Mouse (Mus musculus): ENCODE results near the gene 2310022A10Rik.

Gene 2310022A10Rik

DNA sequence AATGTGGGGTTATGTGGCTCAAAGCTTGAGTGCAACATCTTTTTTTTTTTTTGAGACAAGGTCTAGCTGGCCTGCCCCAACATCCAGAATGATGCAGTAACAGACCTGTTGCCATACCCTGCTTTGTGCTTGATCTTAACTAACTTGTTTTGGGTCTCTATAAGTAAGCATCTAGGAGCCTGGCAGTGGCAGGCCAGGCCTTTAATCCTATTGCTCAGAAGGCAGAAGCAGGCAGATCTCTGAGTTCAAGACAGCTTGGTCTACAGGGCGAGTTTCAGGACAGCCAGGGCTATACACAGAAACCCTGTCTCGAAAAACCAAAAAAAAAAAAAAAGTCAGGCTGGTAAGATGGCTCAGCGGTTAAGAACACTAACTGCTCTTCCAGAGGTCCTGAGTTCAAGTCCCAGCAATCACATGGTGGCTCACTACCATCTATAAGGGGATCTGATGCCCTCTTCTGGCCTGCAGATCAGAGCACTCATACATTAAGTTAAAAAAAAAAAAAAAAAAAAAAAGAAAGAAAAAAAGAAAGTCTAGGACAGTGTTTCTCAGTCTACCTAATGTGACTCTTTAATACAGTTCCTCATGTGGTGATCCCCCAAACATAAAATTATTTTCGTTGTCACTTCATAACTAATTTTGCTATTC, 37.7 kb downstream of the 2310022A10Rik start:
- in situ Hi-C loops (cut with MboI, MseI): no loop called here

DNA sequence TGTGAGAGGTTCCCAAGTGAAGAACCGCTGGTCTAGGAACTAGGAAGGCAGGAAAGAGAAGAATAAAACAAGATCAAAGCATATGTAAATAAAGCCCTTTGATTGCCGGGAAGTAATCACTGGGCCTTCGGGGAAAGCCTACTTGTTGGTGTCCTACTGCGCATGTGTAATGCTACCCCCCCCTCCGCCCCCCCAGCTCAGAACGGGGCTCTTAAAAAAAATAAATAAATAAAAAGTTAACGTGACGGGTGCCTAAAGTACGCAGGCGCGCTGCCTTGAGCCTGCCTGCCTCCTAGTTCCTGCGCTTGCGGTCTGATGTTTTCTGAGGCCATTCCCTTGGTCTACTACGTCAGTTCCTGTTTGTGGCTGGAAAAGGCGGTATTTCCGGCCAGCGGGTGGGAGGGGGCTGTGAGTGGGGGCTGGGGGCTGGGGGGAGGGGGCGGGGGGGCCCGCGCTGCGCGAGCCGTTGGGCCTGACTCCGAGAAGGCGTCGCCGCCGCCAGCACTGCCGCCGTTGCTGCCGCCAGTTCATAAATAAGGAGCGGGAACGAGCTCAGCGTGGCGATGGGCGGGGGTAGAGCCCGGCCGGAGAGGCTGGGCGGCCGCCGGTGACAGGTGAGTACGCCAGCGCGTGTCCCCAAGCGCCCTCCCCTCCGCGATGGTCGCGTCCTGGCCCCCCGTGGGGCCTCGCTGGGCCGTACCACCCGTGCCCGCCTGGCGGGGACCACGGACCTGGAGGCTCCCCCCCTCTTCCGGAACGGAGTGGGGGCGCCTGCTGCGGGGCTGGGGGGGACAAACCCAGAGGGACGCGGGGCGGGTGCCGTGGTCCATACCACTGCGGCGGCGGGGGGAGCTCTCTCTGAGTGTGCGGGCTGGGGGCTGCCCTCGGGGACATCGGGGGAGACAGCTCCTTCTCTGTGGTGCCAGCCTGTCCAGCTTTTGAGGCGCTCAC, 38.5 kb downstream of the 2310022A10Rik start, which contains the start of gene Akt2:
Gene Akt2 (plus strand): TSS at position 287 of the 951 bp plus-strand sequence.
- in situ Hi-C loops (cut with MboI, MseI): no loop called here

DNA sequence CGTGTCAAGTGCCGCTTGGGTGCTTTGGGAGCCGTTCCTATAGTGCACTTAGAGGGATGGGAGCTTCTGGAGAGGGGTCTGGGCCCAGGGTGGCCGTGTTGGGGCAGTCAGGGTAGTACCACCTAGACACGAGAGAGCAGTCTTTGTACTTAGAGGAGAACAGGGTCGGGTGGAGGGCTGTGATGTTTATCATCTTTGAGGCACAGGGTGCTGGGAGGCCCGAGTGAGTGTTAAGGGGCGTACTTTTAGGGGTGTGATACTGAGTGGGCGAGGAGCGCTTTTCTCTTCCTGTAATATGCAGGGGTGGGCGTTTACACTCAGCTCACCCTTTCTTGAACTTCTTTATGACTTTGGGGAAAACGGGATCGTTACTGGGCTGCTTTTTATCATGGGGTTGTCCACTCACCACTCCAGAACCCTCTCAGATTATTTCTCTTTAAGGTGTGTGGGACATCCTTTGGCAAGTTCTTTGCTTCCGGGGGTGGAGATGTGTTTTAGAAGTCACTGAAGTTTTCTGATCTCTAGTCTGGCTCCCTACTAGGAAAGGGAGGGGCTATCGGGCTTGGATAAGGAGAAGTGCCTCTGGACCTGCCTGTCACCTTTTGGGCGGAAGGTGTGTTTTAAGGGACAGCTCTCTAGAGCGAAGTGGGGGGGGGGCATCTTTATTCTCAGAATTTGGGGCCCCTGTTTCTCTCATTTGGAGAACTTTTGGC, 39.3 kb downstream of the 2310022A10Rik start:
- in situ Hi-C loops (cut with MboI, MseI): no loop called here

DNA sequence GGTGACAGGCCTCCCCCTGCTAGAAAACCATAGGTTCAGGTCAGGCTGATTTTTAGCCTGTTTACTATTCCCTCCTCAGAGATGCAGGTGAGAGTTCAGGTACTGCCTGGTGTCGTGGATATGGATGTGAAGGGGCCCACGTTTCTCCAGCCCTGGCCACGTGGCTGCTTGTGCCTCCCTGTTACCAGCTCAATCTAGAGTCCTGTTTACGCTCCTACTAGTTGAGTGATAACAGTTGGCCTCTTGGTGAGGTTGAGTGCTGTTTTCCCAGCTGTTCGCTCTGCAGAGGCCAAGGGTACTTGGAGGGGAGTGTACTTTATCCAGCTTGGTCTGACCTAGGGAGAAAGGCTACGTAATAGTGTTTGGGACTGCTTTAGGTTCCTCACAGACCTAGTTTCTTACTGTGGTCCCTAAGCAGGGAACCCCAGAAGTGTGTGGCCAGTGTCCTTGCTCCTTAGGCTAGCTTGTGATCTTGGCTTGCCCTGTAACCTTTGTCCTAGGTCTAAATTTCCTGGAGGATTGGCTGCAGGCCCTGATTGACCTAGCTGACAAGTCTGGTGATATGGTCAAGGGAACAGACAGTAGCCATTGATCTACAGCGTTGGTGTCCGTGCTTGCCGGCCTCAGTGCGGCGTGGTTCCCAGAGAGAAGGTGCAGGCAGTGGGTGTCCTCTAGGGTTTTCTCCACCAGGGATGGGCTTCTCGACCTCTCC, 40.1 kb downstream of the 2310022A10Rik start:
- in situ Hi-C loops (cut with MboI, MseI): no loop called here

DNA sequence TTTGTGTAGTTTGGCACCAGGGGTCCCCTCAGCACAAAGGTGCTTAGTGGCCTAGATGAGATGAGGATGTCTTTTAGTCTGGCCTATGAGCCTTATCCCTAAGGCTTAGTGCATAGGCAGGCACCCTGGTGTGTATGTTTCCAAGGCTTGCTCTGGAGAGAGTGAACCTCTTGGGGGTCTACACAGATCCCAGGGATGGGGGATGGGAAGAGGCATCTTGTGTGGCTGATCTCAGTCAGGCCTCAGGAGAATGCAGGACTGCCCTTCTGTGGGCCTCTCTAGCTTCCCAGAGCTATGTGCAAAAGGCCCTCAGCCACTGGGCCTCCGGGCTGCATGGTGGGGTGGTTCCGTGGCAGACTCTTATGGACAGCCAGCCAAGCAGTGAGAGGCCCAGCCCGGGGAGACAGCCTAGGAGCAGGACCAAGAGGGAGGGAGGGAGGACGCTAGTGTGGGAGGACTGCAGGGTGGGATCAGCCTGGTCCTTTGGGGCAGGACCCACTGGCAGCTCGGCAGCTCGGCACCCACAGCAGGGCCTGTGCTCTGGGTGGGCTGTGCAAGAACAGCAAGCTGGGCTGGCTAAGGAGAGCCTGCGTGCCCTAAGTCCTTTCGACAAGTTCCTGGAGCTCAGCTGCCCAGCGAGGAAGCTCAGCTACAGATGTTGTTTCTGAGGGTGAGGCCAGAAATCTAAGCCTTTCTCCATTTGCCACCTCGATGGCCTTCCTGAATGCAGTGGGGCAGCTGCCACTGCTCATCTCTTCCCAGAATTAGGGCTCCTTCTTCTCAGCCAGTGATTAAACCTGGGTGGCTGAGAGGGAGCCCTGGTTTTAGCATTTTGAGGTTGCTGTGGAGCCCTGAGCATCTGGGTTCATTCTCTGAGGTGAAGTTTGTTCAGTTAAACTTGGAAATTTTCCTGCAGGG, 43.8 kb downstream of the 2310022A10Rik start:
- in situ Hi-C loops (cut with MboI, MseI): no loop called here

DNA sequence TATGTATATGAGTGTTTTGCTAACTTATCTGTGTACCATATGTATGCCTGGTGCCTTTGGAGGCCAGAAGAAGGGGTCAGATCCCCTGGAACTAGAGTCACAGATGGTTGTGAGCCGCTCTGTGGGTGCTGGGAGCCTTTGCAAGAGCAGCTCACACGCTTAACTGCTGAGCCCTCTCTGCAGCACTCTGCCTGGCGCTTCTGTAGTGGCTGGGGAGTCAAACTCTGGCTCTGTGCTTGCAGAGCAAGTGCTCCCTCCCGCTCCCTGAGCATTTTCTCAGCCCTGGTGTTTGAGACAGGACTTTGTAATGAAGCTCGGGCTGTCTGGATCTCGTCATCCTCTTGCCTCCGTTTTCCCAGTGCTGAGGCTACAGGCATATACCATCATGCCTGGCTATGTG, 45.0 kb downstream of the 2310022A10Rik start:
- in situ Hi-C loops (cut with MboI, MseI): no loop called here

DNA sequence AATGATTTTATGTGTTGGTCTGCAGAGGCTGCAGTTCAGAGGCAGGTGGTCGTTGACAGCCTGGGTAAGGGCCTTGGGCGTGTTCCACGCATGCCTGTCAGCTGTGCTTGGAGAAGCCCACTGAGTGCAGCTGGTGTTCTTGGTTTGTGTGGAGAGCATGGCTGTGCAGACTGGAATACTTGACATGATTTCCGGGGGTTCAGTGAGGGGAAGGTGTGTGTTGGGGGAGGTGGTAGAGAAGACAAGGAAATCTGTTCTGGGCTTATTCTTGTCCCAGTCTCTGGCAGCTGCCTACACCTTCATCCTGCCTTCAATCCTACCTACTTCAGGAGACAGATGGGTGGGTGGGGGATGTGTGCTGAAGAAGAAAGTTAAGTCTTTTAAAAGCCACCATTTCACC, 48.6 kb downstream of the 2310022A10Rik start:
- in situ Hi-C loops (cut with MboI, MseI): no loop called here

DNA sequence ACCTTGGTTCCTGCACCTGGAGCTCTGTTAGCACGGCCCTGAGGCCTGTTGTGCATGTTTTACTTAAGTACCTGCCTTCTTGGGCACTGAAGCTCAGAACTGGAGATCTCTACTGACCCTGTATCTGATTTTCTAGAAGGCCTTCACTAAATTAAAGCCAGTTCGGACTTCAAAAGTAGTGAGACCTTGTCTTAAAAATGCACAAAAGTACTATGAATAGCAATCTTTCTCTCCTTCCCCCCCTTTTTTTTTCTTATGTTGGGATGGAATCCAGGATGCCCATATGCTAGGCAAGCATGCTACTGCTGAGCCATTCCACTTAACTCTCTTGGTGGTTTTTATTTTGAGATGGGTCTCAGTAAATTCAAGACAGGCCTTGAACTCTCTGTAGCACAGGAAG, 49.1 kb downstream of the 2310022A10Rik start:
- in situ Hi-C loops (cut with MboI, MseI): no loop called here

DNA sequence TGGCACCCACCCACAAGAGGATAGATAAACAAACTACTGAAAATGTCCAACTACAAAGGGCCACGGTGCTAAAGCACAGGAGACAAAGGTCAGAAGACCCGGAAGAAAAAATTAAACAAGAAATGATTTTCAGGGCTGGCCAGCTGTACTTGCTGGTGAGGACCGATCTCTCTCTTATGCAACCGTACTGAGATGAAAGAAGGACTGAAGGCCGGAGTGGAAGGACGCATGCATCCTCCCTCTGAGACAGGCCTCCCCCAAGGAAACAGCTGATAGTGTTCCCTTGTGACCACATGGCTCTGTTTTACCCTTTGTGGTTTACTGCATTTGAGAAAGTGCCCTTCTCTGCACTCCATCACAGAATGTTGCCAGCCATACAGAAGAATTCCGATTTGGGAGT, 49.8 kb downstream of the 2310022A10Rik start:
- in situ Hi-C loops (cut with MboI, MseI): no loop called here

DNA sequence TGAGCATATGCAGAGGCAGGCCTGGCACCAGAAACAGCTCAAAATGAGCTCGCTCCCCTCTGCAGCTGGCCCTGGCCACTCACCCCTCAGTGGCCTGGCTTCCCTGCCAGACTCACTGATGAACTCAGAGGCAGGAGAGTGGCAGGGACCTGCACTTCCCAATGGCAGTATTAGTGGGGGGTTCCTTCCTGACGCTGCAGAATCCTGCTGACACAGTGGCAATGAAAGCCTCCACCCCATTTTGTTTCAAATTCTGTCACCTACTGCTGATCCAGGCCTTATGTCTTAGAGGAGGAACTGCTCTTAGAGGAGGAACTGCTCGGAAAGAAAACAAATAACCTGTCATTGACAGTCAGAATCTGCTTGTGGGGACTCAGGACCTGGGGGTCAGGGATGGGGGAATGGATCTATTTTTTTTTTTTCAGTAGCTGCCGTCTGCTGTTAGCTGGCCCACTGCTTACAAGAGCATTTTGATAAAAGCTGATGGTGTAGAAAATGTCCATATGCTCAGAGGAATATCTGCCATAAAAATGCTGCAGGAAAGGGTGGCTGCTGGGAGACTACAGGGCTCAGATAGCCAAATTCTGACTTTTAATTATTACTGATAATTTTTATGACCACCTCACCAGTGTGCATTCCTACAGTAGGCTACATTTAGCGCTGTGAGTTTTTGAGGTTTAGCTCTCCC, 51.8 kb downstream of the 2310022A10Rik start:
- in situ Hi-C loops (cut with MboI, MseI): no loop called here

DNA sequence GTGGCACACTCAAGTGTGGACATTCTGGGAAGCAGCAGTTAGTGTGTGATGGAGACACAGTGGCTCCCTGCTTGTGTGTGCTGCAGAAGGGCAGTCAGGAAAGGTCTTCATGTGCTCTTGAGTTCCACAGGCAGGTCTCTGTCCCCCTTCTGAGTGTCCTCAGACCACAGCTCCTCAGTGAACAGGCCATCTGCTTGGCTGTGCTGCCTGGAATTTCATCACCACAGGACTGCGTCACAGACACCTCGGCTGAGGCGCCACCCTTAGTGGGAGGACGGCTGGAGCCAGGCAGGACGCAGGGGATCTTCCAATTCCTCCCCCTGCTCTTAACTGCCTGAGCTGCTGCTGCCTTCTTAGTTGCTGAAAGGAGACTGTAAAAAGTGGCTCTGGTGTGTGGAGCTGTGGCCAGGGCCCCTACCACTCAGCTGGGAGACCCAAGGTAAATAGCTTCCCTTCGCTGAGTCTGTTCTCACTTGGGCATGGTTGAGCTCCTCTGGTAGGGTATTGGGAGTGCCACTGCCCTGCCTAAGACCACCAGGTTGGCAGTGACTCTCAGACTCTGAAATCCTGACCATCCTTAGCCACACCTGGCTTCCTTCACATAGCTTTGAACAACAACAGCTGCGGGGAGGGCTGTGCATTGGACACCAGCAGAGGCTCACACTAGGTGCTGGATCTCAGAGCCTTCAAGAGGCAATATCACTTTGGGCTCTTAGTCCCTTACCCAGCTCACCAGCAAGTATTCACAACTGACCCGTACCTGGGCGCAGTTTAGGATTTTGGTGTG, 52.7 kb downstream of the 2310022A10Rik start:
- in situ Hi-C loops (cut with MboI, MseI): no loop called here

DNA sequence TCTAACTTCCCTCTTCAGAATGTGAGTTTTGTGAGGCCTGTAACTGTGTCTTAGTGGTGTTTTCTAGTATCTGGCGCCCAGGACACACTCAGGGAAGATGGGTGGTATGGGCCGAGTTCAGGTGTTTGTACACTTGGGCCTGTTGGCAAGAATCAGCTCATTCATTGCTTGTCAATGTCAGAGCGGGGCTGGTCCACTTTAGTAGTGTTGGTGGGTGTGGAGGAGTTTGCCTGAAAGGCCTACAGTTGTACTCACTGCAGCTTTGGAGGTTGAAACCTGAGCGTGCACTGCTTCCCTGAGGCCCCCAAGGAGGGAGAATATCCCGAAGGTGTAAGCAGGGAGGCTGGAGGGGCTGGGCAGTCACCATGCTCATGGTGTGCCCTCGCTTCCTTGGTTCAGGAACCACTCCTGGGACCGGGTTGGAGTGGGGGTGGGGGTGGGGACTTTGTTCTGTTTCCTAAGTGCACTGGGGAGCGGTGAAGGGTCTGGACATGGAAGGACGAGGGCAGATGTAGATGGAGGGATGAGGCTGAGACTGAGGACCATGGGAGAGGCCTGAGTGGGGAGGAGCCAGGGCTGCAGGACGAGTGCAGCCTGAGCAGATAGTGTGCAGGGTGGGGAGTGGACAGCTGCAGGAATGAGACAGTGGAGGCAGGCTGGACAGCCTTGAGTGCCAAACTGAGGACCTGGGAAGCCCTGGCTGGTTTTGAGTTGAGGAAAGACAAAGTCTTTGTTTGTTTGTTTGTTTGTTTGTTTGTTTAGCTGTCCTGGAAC, 53.6 kb downstream of the 2310022A10Rik start:
- in situ Hi-C loops (cut with MboI, MseI): no loop called here

DNA sequence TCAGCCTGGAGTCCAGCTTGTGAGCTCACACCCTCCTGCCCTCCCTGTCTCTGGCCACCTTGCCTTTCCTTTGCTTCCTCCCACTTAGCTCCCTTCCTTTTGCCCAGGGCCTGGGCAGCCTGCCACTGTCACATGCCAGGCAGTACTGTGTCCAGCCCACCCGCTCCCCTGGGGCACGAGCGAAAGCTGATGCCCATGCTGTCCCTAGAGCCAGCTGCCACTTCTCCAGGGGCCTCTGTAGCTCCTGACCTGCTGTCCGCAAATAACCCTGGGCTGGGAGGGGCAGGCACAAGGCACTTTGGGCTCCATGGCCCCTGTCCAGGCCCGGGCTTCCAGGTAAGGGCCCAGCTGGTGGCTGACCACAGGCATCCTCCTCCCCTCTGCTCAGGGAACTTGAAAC, 54.5 kb downstream of the 2310022A10Rik start:
- in situ Hi-C loops (cut with MboI, MseI): no loop called here

DNA sequence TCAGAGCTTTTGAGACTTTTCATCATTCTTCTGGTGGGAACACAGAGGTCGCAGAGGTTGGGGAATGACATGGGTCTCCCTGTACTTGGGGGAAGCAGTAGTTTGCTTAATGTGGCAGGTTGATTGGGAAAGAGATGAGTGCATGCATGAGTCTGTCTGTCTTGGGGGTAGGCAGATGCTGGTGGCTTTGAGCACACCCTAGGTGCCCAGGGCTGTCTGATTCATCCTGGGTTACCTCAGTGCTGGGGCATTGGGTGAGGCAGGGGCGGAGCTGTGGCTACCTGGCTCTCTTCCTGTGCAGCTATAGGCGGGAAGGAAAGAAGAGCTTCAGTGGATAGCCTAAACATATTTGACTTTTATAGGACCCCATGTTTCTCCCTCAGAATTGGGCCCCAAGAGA, 55.1 kb downstream of the 2310022A10Rik start:
- in situ Hi-C loops (cut with MboI, MseI): no loop called here

DNA sequence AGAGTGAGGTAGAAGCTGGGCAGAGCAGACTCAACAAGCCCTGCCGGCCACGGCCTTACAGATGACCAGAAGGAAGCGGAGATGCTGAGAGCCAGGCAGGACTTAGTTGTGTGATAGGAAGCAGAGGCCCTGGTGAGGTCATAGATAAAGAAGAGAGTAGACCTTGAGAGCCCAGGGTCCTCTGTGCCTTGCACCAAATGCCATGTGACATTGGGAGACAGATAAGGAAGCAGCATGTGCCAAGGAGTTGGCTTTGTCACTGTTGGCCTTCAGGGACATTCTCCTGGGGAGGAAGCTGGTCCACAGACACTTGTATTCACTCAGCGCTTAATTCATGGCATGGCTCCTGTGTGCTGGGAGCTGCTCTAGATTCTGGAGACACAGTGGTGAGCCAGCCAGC, 56.3 kb downstream of the 2310022A10Rik start:
- in situ Hi-C loops (cut with MboI, MseI): no loop called here

DNA sequence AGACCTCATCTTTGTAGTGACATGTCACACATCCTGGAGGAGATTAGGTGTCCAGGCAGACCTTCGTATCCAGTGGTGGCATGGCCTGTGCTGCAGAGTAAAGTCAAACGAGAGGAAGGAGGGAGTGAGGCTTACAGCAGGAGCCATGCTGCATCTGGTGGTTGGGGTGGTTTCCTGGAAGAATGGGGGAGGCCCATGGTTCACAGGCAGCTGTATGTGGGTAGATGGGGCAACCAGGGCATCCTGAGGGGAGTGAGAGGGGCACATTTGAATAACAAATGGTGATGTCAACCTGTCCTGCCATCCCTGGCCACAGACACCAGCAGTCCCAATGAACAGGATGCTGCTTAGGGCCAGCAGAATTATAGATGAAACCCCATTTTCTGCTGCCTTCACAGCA, 56.7 kb downstream of the 2310022A10Rik start:
- in situ Hi-C loops (cut with MboI, MseI): no loop called here

DNA sequence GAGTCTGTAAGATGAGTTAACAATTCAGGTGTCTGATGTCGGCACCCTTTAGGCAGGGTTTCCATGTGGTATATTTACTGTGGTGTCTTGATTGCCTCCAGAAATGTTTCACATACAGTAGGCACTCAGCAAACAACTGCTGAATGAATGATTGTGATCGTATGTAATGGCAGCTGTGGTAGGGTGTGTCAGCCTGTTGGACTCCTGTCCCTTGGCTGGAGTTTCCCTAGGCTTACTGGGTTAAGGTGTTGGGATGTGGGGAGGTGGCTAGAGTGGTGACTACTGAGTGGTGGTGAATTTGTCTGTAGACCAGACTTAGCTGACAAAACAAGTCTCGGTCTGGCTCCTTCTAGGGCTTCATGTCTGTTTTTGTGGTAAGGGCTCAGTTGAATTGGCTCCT, 57.3 kb downstream of the 2310022A10Rik start:
- in situ Hi-C loops (cut with MboI, MseI): no loop called here

DNA sequence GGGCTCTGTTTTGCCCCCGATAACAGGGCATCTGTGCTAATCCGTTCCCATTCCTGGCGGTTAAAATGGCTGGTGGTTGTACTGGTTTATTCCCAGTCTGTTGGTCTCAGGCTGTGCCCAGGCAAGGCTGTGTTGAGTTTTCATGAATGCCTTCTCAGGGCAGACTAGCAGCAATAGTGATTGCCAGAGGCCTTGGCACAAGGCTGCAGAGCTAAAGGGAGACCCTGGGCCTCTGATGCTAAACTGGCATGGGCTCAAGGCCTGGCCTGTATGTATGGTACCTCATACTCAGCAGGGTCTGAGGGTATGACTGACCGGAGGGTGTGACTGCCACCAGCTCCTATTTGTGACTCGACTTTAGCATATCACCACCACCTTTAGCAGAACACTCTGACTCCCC, 57.8 kb downstream of the 2310022A10Rik start:
- in situ Hi-C loops (cut with MboI, MseI): no loop called here
